Mouse (Mus musculus): ENCODE results near the gene Dclk1.

GRCm38 (mm10) chr3:55521776-55522175, 279.6 kb downstream of the Dclk1 start:
- TF ChIP-seq POLR2A (IDR thresholded peaks at IDR 0.05; ENCODE audit: low read depth, low read length) (no peak), CTCF (IDR thresholded peaks at IDR 0.05; ENCODE audit: borderline replicate concordance, insufficient read depth, low read length) (no peak)
